Mouse (Mus musculus) liver, embryonic 14.5 days (tissue): Measurements from ENCODE around the gene Spen. TPM values are rescaled to one million over a fixed set of nuclear protein-coding genes. Genes with fewer than 3 reads are reported as not detected.

ENCODE experiments used
- ATAC-seq: fragments of 200-750 bp; cut with Nextera tagmentation; 2 replicates; pipeline ENCODE4 v1.8.0; 2017; ENCODE audit warnings: moderate number of reproducible peaks, mild to moderate bottlenecking, moderate library complexity; ENCODE audit not compliant: insufficient read depth
- DNase-seq, 3 experiments: peaks; one replicate each; pipeline ENCODE4 v3.0.0-alpha.2; 2012 to 2013; ENCODE audit warnings: low read depth in 3 of 3, low spot score in 3 of 3
- H3K27ac ChIP-seq: fragments of 300-500 bp; sonication (generic); 2 replicates; pipeline ENCODE4 v1.5.1; 2014; ENCODE audit warnings: moderate library complexity, mild to moderate bottlenecking, control low read depth, inconsistent platforms
- H3K27me3 ChIP-seq: fragments of 300-500 bp; sonication (generic); 2 replicates; pipeline ENCODE4 v1.6.1; 2014; ENCODE audit warnings: mild to moderate bottlenecking, low read length, moderate library complexity; ENCODE audit not compliant: control insufficient read depth, insufficient read depth
- H3K36me3 ChIP-seq: fragments of 300-500 bp; sonication (generic); replicated peaks from 2 replicates; pipeline ENCODE4 v1.6.1; 2014; ENCODE audit warnings: low read depth; ENCODE audit not compliant: control insufficient read depth, insufficient read depth
- H3K4me1 ChIP-seq, 2 experiments: fragments of 200-500 bp in 1 of 2; fragments of 300-500 bp in 1 of 2; sonication (generic) in 1 of 2; replicated peaks; 2 replicates each; pipeline ENCODE4 v1.6.1; 2012 to 2014; ENCODE audit warnings: antibody characterized with exemption in 1 of 2, inconsistent platforms in 1 of 2, low read length in 1 of 2; ENCODE audit not compliant: control insufficient read depth in 2 of 2, insufficient read depth in 2 of 2
- H3K4me2 ChIP-seq: fragments of 300-500 bp; sonication (generic); 2 replicates; pipeline ENCODE4 v1.6.1; 2014; ENCODE audit warnings: low read depth, mild to moderate bottlenecking, control low read depth, moderate library complexity
- H3K4me3 ChIP-seq, 2 experiments: fragments of 200-500 bp in 1 of 2; fragments of 300-500 bp in 1 of 2; sonication (generic) in 1 of 2; 2 replicates each; pipeline ENCODE4 v1.5.1; 2012 to 2014; ENCODE audit warnings: low read depth in 2 of 2, low read length in 2 of 2, mild to moderate bottlenecking in 2 of 2, control low read depth in 1 of 2, inconsistent platforms in 1 of 2, moderate library complexity in 1 of 2; ENCODE audit not compliant: insufficient read depth in 1 of 2
- H3K9ac ChIP-seq: fragments of 300-500 bp; sonication (generic); replicated peaks from 2 replicates; pipeline ENCODE4 v1.6.1; 2014; ENCODE audit warnings: mild to moderate bottlenecking, control low read depth, moderate library complexity
- H3K9me3 ChIP-seq: fragments of 300-500 bp; sonication (generic); 2 replicates; pipeline ENCODE4 v1.6.1; 2016; ENCODE audit warnings: low read length, mixed read lengths; ENCODE audit not compliant: control insufficient read depth
- CTCF ChIP-seq: IDR thresholded peaks from 2 replicates; pipeline ENCODE4 v1.5.1; 2016; ENCODE audit warnings: antibody characterized with exemption, low read depth, control low read depth
- EP300 ChIP-seq: IDR thresholded peaks from 2 replicates; pipeline ENCODE4 v1.6.1; 2016; ENCODE audit warnings: antibody characterized with exemption, low read depth
- WGBS: fragments of 180-500 bp; shearing (Covaris S2); extraction: QIAGEN DNeasy Blood & Tissue Kit; methylation state at CpG from one replicate; pipeline ENCODE4 v1.1.7; 2014; ENCODE audit not compliant: insufficient replicate concordance; 5-methylcytosine and 5-hydroxymethylcytosine counted together
- polyA plus RNA-seq, 2 experiments: library from polyadenylated mRNA; depleted of rRNA in 1 of 2; stranded (reverse) in 1 of 2; unstranded in 1 of 2; fragments of >200 nt; fragmentation: Nextera tagmentation in 1 of 2; extraction: Ambion mirVana in 1 of 2; gene quantifications; 2 replicates each; pipeline versions ENCODE4 v1.2.1 to v1.2.3; 2012 to 2014

Spen gene
- polyA plus RNA-seq, 2 experiments, result 3.4 to 4.0 TPM

DNA sequence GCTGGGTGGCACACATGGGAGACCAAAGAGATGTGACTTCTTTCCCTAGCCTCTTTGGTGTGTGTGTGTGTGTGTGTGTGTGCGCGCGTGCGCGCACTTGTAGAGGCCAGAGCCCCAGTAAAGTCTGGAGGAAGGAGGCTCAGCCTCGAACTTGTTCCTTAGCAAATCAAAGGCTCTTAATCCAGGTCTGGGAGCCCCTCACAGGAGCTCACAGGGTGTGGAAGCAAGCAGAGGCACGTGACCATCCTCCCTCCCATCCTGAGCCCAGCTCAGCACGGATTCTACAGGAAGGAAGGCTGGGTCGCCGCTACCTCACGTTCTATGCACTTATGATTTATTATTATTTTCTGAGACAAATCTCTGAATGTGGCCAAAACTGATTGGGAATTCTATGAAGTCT lies 38.0 kb upstream of the Spen start:
- ATAC-seq, result no peak
- TF ChIP-seq CTCF, result no peak
- TF ChIP-seq EP300, result no peak
- no peak overlapping the region for H3K27ac ChIP-seq
- no peak for DNase-seq
- H3K4me3 ChIP-seq, result no peak overlapping the region
- peaks cover 0 to 7% of the 10 kb centered on the region in 2 experiments; a peak in 3 of 4 replicates for H3K4me1 ChIP-seq
- no peaks in the 10 kb centered on the region for H3K9me3 ChIP-seq
- no peaks in the 10 kb centered on the region for H3K27me3 ChIP-seq
- H3K4me2 ChIP-seq, result no peak overlapping the region
- no peak overlapping the region for H3K9ac ChIP-seq
- 73% methylated on average over 11 of the region's 11 CpGs for WGBS
- no peaks in the 10 kb centered on the region for H3K36me3 ChIP-seq

DNA sequence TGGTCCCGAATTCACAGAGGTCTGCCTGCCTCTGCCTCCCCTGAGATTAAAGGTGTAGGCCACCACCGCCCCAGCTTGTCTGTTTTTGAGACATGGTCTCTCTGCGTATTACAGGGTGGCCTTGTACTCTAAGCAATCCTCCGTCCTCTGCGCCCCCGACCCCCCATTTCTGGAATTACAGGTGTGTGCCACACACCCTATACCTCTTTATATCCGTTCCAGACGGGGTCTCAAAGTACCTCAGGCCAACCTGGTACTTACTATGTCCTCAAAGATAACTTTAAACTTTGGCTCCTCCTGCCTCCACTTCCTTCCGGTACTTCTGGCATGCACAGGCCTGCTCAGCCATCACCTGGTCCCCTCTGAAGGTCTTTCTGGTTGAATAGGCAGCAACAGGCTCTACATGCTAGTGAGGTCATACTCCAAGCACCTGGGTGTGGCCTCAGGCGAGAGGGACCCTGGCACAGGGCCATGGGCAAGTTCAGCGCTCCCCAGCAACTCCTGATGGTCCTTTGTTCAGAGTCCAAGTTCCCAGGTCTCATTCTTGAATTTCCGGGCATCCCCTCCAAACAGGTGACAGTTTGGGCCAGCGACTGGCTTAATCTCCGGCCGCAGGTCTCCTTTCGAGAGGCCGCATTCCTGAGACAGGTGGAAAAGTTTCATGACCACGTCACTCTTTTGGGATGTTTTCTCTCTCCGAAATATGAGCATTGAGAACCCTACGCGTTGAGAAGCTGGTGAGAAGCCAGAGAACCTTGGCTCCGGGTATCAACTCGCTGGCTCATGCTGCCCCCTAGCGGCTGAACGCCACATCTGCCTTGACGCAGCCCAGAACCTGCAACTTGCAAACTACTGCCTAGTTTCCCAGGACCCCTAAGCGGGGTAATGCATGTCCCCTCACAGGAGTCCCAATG lies 36.6 kb upstream of the Spen start:
- H3K27ac ChIP-seq, result no peak overlapping the region
- no peaks in the 10 kb centered on the region for H3K9me3 ChIP-seq
- H3K36me3 ChIP-seq, result no peaks in the 10 kb centered on the region
- no peaks in the 10 kb centered on the region for H3K27me3 ChIP-seq
- H3K4me3 ChIP-seq, result no peak overlapping the region
- no peak overlapping the region for H3K9ac ChIP-seq
- WGBS, result 35% methylated on average over 27 of the region's 27 CpGs
- DNase-seq, result peak in 2 of 3 experiments; percentile 36 to 46
- no peak for ATAC-seq
- TF ChIP-seq EP300 (no peak), CTCF (peak; percentile 96)
- no peak overlapping the region for H3K4me2 ChIP-seq
- H3K4me1 ChIP-seq, result peaks cover 0 to 7% of the 10 kb centered on the region in 2 experiments; a peak in 3 of 4 replicates

- H3K9ac ChIP-seq, result no peak overlapping the region
- H3K27me3 ChIP-seq, result no peaks in the 10 kb centered on the region
- H3K4me2 ChIP-seq, result no peak overlapping the region
- DNase-seq (peak in 1 of 3 experiments; percentile 40), ATAC-seq (no peak)
- H3K4me3 ChIP-seq, result no peak overlapping the region
- TF ChIP-seq EP300 (no peak), CTCF (no peak)
- H3K27ac ChIP-seq, result no peak overlapping the region
- no peaks in the 10 kb centered on the region for H3K9me3 ChIP-seq
- H3K36me3 ChIP-seq, result no peaks in the 10 kb centered on the region
- 37% methylated on average over 6 of the region's 6 CpGs for WGBS
- H3K4me1 ChIP-seq, result peaks cover 0 to 4% of the 10 kb centered on the region in 2 experiments; a peak in 3 of 4 replicates
Measured at GRCm38 (mm10) chr4:141573359-141573966, 35.1 kb upstream of the Spen start.

- H3K4me1 ChIP-seq, result peaks cover 0 to 4% of the 10 kb centered on the region in 2 experiments; a peak in 3 of 4 replicates
- 48% methylated on average over 7 of the region's 7 CpGs for WGBS
- DNase-seq, result no peak
- no peak overlapping the region for H3K27ac ChIP-seq
- H3K4me2 ChIP-seq, result no peak overlapping the region
- no peak for TF ChIP-seq EP300
- no peak for TF ChIP-seq CTCF
- H3K9me3 ChIP-seq, result no peaks in the 10 kb centered on the region
- H3K9ac ChIP-seq, result no peak overlapping the region
- H3K27me3 ChIP-seq, result no peaks in the 10 kb centered on the region
- no peak for ATAC-seq
- no peak overlapping the region for H3K4me3 ChIP-seq
- no peaks in the 10 kb centered on the region for H3K36me3 ChIP-seq
Measured at GRCm38 (mm10) chr4:141572668-141573358, 34.4 kb upstream of the Spen start.
